Mouse (Mus musculus) heart, adult 18-20 months (tissue): ENCODE data around the gene Afmid. TPM values are rescaled to one million over a fixed set of nuclear protein-coding genes. Genes with fewer than 3 reads are reported as not detected.
"Not testable (repeated sequence)": the region's sequence is repeated elsewhere in the genome, so short reads cannot be mapped to it uniquely, and the experiment has no call there.

Experiments
- DNase-seq, 2 experiments: peaks; one replicate each; pipeline ENCODE4 v3.0.0; 2021 to 2022; ENCODE audit warnings: mixed read lengths in 1 of 2
- long read RNA-seq, 2 experiments: library from polyadenylated mRNA; stranded (forward); transcript quantifications; one replicate each; pipeline ENCODE4 v2.0.0; 2021
- total RNA-seq, 2 experiments: library from RNA; stranded (reverse); gene quantifications; 2 replicates each; pipeline ENCODE4 v1.2.3; 2021

The Afmid gene
- total RNA-seq, result 1 to 10 TPM; 3.9 to 5.5 TPM
- long read RNA-seq, experiment 1, partial matches to known transcripts, result 0 of 5 reads
- long read RNA-seq, experiment 1, other reads (novel, unspliced or antisense), result 4 of 5 reads
- long read RNA-seq, experiment 2, partial matches to known transcripts, result 0 of 1 reads
- long read RNA-seq, experiment 2, other reads (novel, unspliced or antisense), result 1 of 1 reads

DNA sequence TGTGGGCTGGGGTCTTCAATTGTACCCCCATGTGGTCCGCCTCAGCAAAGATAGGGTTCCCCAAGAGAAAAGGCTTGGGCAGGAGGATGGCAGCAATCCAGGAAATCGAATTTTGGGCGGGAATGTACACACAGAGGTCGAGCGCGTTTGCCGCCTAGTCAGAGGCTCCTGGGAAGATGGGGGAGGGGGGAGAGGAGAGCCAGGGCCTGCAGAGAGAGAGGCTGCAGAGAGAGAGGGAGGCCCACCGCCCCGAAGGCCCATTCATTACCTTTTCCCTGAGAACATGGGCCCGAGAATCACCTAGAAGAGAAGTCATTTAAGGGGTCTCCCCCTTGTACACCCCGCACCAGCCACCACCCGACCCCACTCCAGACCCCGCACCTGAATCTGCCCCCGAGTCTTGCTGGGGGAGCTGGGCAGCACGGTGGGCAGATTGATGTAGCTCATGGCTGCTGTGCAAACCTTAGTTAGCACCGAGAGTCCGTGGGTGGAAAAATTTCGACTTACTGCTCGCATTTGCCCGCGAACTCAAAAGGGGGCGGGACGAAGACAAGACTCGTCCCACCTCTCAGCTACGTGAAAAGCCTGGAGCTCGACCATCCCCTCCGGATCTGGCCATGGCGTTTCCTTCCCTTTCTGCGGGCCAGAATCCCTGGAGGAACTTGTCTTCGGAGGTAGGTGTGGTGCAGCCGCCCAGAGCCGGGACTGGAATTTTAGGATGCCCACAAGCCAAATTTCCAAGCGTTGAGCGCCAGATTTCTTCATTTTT is at the start of gene Afmid, which contains the start of gene Tk1:
TSS of gene Afmid (plus strand) at position 592 of the 769 bp plus-strand sequence.
TSS of gene Tk1 (minus strand) at position 760 of the 769 bp plus-strand sequence.
- DNase-seq, result peak; percentile 77 to 85

DNA sequence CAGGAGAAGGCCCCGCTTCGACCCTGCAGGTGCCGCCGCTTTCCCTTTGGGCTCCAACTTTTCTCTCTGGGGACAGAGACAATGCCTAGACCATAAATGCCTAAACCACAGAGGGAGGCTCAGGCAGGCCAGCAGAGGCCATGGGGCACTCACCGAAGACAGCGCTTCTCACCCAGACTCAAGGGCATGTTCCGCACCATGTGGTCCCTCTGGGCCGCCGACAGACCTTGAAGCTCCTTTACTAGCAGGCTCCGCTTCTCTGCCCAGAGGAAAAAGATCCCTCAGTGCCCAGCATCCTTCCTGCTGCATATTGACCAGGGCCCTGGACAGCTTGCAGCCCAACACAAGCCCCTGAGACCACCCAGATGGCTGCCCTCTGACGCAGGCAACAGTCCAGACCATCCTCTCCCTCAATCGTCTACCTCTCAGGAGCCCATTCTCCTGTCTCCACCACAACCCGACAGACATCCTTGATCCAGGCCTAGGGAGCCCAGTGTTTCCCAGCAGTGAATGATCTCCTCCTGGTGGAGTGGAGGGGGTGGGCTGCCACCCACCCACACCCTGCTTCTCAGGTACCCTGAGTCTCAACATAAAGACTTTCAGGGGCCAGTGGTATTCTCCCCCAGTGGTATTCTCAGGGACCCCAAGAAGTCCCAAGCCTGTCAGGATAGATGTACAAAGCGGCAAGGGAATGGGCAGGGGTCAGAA is 49.5 kb upstream of the Afmid start:
- no peak for DNase-seq

- no peak for DNase-seq
These were observed 48.6 kb upstream of the Afmid start for GRCm38 (mm10) chr11:117777111-117777510.

DNA sequence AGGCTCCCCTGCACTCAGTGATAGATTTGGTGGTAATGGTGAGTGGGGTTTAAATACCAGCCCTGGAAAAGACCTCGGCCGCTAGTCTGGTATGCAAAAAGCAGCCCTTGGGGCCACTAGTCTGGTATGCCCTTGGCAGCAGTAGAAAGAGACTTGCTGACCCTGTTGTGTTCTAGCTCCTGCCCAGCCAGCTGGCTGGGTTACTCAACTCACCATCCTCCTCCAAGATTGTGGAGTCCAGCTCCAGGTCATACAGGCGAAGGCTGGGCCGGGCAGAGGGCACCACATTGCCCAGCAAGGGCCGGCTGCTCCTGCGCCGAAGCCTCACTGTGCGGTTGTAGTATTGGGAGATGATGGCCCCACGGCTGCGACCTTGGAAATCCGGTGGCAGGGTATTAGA is 47.7 kb upstream of the Afmid start:
- no peak for DNase-seq

DNA sequence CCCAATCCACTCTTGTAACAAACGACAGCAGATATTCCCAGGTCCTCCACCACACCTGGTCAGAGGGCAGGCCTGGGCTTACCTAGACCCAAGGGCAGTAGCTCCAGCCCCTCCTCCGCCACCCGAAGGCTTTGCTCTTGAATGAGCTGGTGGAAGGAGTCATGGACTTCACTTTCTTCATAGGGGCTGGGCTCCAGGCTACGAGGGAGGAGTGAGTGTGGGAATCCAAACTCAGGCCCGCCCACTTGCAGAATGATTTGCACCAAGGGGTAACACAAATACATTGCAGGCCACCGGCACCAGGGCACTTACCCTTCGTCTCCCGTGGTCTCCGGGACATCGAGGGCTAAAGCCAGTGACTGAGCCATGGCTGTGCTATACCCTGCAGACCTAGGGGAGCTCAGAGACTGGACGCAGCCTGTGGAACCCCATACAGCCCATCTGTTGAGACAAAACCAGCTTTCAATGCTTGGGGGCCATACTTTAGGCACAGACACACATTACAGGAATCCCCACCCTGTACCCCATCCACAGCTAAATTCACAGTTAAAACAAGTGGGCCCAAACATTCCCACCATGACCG is 46.8 kb upstream of the Afmid start:
- peak; percentile 51 to 53 for DNase-seq

GRCm38 (mm10) chr11:117779434-117780198 is 46.1 kb upstream of the Afmid start:
- DNase-seq, result peak; percentile 80 to 92

- no peak for DNase-seq
These were observed 45.6 kb upstream of the Afmid start for GRCm38 (mm10) chr11:117780199-117780515.

DNA sequence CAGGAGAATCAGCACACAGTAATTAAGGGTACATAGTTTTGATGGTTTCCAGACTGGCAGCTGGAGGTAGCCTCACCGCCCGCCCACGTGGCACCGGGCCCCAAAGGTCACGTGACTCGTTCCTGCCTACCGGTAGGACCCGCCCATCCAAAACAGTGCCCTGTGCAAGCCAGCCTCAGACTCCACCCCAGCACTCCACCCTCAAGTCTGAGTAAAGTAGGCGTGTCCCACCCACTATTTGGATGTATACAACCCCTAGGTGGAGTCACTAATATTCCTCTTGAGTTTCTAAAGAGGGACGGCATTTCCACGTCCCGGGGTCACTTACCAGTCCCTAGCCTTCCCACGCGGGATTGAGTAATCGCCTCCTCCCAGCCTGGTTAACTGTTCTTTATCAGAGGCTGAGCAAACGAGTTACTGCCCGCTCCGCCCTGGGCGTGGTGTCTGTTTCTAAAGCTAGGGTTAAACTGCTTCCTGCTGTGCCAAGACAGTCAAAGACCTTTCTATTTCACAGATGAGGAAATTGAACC is 45.1 kb upstream of the Afmid start:
- DNase-seq, result peak; percentile 88 to 94

- DNase-seq, result peak; percentile 82 to 88
These were observed 44.4 kb upstream of the Afmid start for GRCm38 (mm10) chr11:117781199-117781821.

DNA sequence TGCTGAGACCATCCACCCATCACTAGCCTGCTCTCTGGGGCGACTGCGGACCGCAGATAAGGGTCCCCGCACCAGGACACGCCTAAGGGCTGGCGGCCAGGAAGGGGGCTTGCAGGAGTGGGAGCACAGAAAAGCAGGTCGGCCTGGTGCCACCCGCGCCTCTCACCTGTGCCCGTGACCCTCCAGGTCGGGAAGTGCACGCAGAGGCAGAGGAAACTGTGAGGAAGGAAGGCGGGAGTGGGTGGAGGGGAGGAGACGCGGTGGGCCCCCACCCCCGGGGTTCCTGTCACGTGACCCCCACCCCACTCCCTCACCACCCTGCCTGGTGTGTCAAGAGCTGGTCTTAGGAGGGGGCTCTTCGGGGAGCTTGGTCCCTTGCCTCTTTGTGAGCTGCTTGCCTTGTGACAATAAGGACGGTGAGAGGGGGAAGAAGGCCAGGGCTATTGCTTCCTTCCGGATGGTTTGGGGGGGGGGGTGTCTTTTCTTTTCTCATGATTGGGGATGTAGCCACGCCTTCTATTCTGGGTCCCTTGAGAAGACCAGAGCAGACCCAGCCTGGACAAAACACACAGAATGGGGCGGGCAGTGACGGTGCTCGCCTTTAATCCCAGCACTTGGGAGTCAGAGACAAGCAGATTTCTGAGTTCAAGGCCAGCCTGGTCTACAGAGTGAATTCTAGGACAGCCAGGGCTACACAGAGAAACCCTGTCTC is 43.6 kb upstream of the Afmid start, which contains the start of the genes Tmc8 and Tmc6:
TSS of gene Tmc8 (plus strand) at position 84 of the 712 bp plus-strand sequence.
TSS of gene Tmc6 (minus strand) at position 206 of the 712 bp plus-strand sequence.
- peak; percentile 67 to 84 for DNase-seq

DNA sequence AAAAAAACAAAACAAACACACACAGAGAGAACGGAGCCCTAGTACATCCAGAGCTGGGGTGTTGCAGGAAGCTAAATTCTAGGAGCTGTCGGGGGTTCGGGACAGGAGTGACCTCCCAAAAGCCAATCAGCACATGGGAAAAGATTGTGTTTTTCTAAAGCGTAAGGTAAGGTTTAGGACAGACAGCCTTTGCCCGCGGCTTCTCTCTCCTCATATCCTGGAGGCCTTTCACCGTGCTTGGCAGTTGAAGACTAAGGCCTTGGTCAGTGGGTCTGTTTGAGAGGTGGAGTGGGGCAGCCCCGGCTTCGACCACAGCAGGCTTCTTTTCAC is 43.1 kb upstream of the Afmid start:
- no peak for DNase-seq

DNA sequence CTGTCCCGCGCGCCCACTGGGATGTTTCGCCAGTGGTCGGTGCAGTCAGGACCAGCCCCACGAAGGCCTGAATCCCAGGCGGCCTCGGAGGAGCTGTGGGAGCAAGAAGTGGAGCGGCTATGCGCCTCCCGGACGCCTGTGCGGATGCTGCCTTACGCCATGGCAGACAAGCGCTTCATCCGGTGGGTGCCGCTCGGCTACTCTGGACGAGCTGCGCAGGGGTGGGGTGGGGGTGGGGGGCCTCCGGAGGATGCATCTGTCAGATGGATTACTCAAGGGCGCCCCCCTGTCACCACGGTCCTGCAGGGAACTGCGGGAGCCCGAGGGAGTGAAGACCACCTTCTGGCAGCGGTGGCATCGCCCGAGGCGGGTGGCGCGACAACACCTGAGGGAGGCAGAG is 42.6 kb upstream of the Afmid start:
- peak; percentile 67 to 68 for DNase-seq

GRCm38 (mm10) chr11:117783683-117784309 is 41.9 kb upstream of the Afmid start:
- peak; percentile 51 to 55 for DNase-seq

DNA sequence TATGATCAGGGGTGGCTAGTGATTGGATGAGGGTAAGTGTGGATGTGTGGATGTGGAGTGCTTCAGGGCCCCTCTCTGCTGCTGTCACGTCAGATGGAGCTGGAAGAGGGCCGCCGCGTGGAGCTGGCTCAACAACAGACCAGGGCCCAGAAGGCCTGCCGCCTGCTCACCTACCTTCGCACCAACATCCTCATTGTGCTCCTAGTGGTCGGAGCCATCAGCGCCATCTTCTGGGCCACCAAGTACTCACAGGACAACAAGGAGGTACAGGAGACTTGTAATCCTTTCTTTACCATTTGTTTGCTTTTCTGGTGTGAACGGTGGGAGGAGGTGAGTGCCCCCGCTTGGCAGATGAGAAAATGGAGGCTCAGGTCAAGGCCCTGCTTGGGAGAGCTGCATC is 39.4 kb upstream of the Afmid start:
- DNase-seq, result peak; percentile 63 to 71

GRCm38 (mm10) chr11:117788481-117788880 is 37.2 kb upstream of the Afmid start:
- DNase-seq, result not testable (repeated sequence)

- peak; percentile 74 to 84 for DNase-seq
These were observed 35.4 kb upstream of the Afmid start for GRCm38 (mm10) chr11:117790286-117790685.

DNA sequence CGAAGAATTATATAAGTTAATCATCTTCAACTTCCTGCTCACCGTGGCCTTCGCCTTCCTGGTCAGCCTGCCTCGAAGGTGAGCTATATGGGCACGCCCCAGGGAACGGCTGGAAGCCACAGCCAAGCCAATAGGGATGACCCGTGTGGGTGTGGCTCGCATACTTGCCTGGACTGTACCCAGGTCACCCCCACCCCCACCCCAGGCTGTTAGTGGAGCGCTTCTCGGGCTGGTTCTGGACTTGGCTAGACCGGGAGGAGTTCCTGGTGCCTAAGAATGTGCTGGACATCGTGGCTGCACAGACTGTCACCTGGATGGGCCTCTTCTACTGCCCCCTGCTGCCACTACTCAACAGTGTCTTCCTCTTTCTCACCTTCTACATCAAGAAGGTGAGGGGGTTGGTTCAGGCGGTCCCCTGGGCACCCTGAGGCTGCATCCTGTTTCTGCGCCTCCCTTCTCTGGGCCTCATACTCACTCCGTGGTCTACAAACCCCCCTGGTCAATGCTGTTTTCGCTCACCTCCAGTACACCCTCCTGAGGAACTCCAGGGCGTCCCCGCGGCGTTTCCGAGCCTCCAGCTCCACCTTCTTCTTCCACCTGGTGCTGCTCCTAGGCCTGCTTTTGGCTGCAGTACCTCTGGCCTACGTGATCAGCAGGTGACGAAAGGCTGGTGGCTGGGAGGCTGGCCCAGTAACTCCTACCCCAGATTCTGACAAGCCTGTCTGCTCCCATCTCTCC is 34.9 kb upstream of the Afmid start:
- peak in 1 of 2 experiments; percentile 29 for DNase-seq

DNA sequence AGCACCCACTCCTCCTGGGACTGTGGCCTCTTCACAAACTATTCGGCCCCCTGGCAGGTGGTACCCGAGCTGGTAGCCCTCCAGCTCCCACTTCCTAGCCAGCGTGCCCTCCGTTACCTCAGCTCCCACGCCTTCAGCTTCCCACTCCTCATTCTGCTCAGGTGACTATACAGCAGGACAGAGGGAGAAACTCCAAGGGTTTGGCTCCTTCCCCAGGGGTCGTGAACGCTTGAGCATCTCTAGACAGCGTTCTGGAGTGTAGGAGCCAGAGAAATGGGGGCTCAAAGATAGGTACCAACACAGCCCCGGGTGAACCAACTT is 34.3 kb upstream of the Afmid start:
- no peak for DNase-seq

- peak in 1 of 2 experiments; percentile 57 for DNase-seq
These were observed 33.3 kb upstream of the Afmid start for GRCm38 (mm10) chr11:117792281-117792888.
